Mouse (Mus musculus): ENCODE measurements at regions not wholly inside any gene's neighbourhood (a gene's known extent, or its start where the extent isn't known, plus 50 kb on each side); places are given as distances from the start of the nearest gene placed in this dataset.

DNA sequence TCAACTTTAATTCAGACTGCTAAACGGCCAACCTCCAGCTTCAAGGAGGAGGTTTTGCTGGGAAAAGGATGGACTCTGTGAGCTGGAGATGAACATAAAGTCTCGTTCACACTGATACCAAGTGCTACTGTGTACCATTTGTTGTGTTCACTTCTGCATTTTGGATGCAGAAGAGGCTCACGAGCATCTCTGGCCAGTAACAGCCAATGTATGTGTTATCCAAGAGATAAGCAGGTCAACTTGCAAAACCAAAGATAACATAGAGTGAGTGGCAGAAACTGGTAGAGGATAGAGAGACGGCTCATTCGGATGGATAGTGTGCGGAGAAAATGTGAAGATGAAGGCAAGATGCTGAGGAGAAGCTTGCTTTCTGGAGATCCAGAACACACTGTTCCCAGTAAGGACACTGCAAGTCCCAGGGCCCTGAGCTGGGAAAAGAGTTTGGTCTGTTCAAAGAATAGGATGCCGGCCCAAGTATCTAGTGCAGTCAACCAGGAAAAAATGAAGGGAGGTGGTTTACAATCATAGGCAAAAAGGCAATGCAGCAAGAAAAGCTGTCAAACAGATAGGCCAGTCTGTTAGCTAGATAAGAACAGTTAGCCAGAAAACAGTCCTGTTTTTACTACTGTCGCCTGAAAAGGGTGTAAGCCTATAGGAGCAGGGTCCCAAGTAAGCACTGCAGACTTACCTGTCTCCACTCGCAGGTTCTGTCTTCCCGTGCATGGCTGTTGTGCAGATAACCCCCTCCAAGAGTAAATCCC lies 145.7 kb upstream of the Bmp4 start:
- Histone ChIP-seq H3K4me2 (no peak overlapping the region), H3K9me3 (no peaks in the 10 kb centered on the region), H3K4me1 (replicated peaks) (no peaks in the 10 kb centered on the region), H3K27me3 (no peaks in the 10 kb centered on the region), H3K9ac (no peak overlapping the region), H3K27ac (no peak overlapping the region), H3K4me3 (no peak overlapping the region), H3K36me3 (no peaks in the 10 kb centered on the region)
- ATAC-seq (ENCODE audit: low FRiP score) = no peak
- 91% methylated on average over 10 of the region's 10 CpGs for WGBS

DNA sequence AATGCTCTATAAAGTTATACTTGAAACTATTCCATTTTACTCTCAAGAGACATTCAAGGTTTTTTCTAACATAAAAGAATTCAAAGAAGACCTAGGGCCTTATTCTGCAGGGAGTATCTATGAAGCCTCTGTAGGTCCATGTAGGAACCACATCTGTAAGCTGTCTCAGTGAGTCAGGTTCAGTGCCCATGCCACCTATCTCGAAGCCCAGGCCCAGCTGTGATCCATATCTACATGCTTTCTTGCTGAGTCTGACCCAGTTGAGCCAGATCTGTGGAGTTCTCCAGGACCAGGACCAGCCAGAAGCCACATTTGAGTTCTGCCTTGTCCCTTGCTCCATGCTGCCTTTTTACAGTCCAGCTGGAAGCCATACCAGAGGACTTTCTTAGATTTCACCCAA lies 142.2 kb upstream of the Bmp4 start:
- Histone ChIP-seq H3K4me3 (no peak overlapping the region), H3K9ac (no peak overlapping the region), H3K9me3 (no peaks in the 10 kb centered on the region), H3K27ac (no peak overlapping the region), H3K36me3 (no peaks in the 10 kb centered on the region), H3K4me1 (replicated peaks) (no peaks in the 10 kb centered on the region), H3K27me3 (no peaks in the 10 kb centered on the region), H3K4me2 (no peak overlapping the region)
- ATAC-seq (ENCODE audit: low FRiP score) = no peak
- 74% methylated on average over 1 of the region's 1 CpGs for WGBS

DNA sequence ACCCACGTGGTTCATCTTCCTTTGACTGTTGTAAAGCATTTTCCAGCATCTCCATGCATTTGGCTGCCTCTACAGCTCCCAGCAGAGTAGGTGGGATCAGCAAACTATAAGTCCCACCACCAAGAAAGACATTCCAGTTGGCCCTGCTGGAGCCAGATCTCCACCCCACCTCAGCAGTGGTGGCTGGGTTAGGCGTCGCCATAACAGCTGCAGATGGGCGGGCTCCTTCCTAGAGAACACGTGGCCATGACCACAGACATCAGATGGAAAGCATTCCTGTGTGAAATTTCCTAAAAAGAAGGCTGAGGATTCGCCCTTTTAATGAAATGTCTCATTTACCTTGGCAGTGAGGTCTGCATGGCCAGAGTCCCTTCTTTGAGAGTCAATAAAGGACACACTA lies 140.0 kb upstream of the Bmp4 start:
- Histone ChIP-seq H3K9ac (no peak overlapping the region), H3K4me1 (replicated peaks) (no peaks in the 10 kb centered on the region), H3K4me2 (no peak overlapping the region), H3K36me3 (no peaks in the 10 kb centered on the region), H3K9me3 (no peaks in the 10 kb centered on the region), H3K27me3 (no peaks in the 10 kb centered on the region), H3K27ac (no peak overlapping the region), H3K4me3 (no peak overlapping the region)
- ATAC-seq (ENCODE audit: low FRiP score) = no peak
- WGBS = 86% methylated on average over 6 of the region's 6 CpGs

GRCm38 (mm10) chr14:46529086-46529715 lies 138.7 kb upstream of the Bmp4 start:
- Histone ChIP-seq H3K9me3 (no peaks in the 10 kb centered on the region), H3K27ac (no peak overlapping the region), H3K4me1 (replicated peaks) (no peaks in the 10 kb centered on the region), H3K4me3 (no peak overlapping the region), H3K27me3 (no peaks in the 10 kb centered on the region), H3K36me3 (no peaks in the 10 kb centered on the region), H3K4me2 (no peak overlapping the region), H3K9ac (no peak overlapping the region)
- WGBS = 90% methylated on average over 5 of the region's 5 CpGs
- no peak for ATAC-seq (ENCODE audit: low FRiP score)

GRCm38 (mm10) chr14:46517258-46517657 lies 126.8 kb upstream of the Bmp4 start:
- no peak overlapping the region for H3K4me2 ChIP-seq
- no peak overlapping the region for H3K9ac ChIP-seq
- H3K36me3 ChIP-seq = no peaks in the 10 kb centered on the region
- no peak overlapping the region for H3K27ac ChIP-seq
- H3K9me3 ChIP-seq = no peaks in the 10 kb centered on the region
- H3K4me3 ChIP-seq = no peak overlapping the region
- 65% methylated on average over 4 of the region's 4 CpGs for WGBS
- H3K27me3 ChIP-seq = no peaks in the 10 kb centered on the region
- H3K4me1 ChIP-seq (replicated peaks) = no peaks in the 10 kb centered on the region
- no peak for ATAC-seq (ENCODE audit: low FRiP score)

DNA sequence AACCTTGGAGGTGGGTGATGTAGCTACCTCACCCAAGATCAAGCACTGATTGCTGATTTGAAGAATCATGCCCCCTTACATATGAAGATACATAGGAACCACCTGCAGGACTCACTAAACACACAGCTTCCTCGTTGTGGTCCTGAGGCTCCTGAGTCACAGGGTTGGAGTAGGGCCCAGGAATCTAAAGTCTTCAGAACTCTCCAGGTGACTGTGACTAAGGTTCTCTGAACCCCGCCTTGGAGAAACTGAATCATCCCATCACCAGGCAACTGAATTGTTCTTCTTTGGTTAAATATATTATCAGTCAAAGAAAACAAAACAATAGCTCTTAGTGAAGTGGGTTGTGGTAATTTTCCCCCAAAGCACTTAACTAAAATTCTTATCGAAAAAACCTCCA lies 125.8 kb upstream of the Bmp4 start:
- Histone ChIP-seq H3K9me3 (no peaks in the 10 kb centered on the region), H3K4me2 (no peak overlapping the region), H3K9ac (no peak overlapping the region), H3K27ac (no peak overlapping the region), H3K36me3 (no peaks in the 10 kb centered on the region), H3K4me1 (replicated peaks) (no peaks in the 10 kb centered on the region), H3K4me3 (no peak overlapping the region), H3K27me3 (no peaks in the 10 kb centered on the region)
- 90% methylated on average over 3 of the region's 3 CpGs for WGBS
- ATAC-seq (ENCODE audit: low FRiP score) = no peak

DNA sequence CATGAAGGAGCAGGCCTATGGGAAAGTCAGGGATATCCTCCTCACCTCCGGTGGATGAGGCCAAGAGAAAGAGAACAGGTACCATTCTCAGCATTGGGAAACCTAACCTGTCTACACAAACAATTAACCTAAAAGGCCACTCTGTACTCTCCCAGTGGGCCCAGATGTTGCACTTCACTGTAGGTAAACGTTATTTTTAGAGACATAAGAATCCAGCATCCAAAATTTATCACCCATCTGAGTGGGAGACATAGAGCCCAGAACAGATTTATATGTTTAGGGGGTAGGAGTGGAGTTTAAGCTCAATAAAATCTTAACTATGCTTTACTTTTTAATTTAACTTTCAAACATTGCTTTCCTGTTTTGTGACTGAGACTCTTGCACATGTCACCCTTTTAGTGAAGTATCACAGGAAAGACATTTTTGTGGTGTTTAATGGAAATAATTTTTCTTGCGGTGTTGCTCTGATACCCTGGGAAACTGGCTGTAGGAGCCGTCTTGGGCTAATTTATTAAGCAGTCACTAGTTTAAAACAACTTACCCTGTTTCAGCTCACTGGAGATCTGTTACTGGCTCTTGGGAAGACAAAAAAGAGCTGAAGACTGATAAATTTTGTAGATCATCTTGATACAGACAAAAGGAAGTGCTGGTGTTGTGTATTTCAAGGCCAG lies 123.9 kb upstream of the Bmp4 start:
- no peaks in the 10 kb centered on the region for H3K36me3 ChIP-seq
- no peak overlapping the region for H3K4me3 ChIP-seq

DNA sequence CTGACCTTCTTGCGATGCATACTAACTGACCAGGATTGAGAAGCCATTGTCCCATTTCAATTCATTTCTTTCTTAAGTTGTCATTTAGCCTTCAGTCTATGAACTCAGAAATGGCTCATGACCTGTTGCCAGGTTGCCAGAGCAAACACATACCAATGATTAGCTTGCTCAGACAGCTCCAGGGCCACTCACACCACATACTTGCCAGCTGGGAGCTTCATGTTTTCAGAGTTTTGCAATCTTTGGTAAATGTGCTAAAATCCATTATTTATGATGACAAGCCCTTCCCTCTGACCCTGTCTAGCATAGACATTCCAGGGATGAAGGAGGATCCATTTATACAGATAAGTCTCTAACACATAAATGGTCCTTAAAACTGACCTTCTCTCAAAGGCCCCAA lies 121.6 kb upstream of the Bmp4 start:
- no peak overlapping the region for H3K27ac ChIP-seq
- no peaks in the 10 kb centered on the region for H3K4me1 ChIP-seq (replicated peaks)
- WGBS = 95% methylated on average over 1 of the region's 1 CpGs
- no peak for ATAC-seq (ENCODE audit: low FRiP score)
- H3K9me3 ChIP-seq = no peaks in the 10 kb centered on the region
- H3K9ac ChIP-seq = no peak overlapping the region
- no peaks in the 10 kb centered on the region for H3K36me3 ChIP-seq
- no peaks in the 10 kb centered on the region for H3K27me3 ChIP-seq
- H3K4me2 ChIP-seq = no peak overlapping the region
- H3K4me3 ChIP-seq = no peak overlapping the region

More for the DNA sequence above, 123.9 kb upstream of the Bmp4 start:
- Histone ChIP-seq H3K4me1 (replicated peaks) (no peaks in the 10 kb centered on the region), H3K9ac (no peak overlapping the region), H3K27me3 (no peaks in the 10 kb centered on the region), H3K4me2 (no peak overlapping the region), H3K9me3 (no peaks in the 10 kb centered on the region), H3K27ac (no peak overlapping the region)
- ATAC-seq (ENCODE audit: low FRiP score) = no peak
- 81% methylated on average over 4 of the region's 4 CpGs for WGBS

DNA sequence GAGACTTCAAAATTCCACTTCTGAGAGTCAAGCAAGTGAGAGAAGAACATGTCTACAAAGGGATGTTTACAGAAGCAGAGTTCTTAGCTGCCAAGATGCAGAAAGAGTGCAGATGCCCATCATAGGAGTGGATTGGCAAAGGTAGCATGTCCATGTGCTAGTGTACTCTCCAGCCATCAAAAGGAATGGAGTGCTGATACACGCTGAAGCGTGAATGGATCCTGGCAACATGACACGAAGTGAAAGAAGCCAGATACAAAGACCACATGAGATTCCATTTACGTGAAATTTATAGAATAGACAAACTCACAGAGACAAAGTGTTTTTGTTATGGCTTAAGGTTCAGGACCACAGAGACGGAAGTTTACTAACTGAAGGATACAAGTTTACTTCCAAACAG lies 118.4 kb upstream of the Bmp4 start:
- Histone ChIP-seq H3K36me3 (no peaks in the 10 kb centered on the region), H3K9me3 (no peaks in the 10 kb centered on the region), H3K27ac (no peak overlapping the region), H3K4me2 (no peak overlapping the region), H3K27me3 (no peaks in the 10 kb centered on the region), H3K9ac (no peak overlapping the region), H3K4me3 (no peak overlapping the region), H3K4me1 (replicated peaks) (no peaks in the 10 kb centered on the region)
- WGBS = 80% methylated on average over 5 of the region's 5 CpGs
- no peak for ATAC-seq (ENCODE audit: low FRiP score)

GRCm38 (mm10) chr14:46505266-46505665 lies 114.8 kb upstream of the Bmp4 start:
- no peaks in the 10 kb centered on the region for H3K36me3 ChIP-seq
- no peak overlapping the region for H3K4me3 ChIP-seq
- no peak overlapping the region for H3K27ac ChIP-seq
- H3K9ac ChIP-seq = no peak overlapping the region
- H3K9me3 ChIP-seq = no peaks in the 10 kb centered on the region
- no peaks in the 10 kb centered on the region for H3K4me1 ChIP-seq (replicated peaks)
- 83% methylated on average over 3 of the region's 3 CpGs for WGBS
- no peaks in the 10 kb centered on the region for H3K27me3 ChIP-seq
- no peak for ATAC-seq (ENCODE audit: low FRiP score)
- no peak overlapping the region for H3K4me2 ChIP-seq

- Histone ChIP-seq H3K4me1 (replicated peaks) (no peaks in the 10 kb centered on the region), H3K27ac (no peak overlapping the region), H3K9me3 (no peaks in the 10 kb centered on the region), H3K9ac (no peak overlapping the region), H3K4me2 (no peak overlapping the region), H3K27me3 (no peaks in the 10 kb centered on the region), H3K36me3 (no peaks in the 10 kb centered on the region), H3K4me3 (no peak overlapping the region)
- 77% methylated on average over 9 of the region's 9 CpGs for WGBS
- ATAC-seq (ENCODE audit: low FRiP score) = no peak
These were observed 101.1 kb upstream of the Bmp4 start for GRCm38 (mm10) chr14:46491601-46492000.

GRCm38 (mm10) chr14:46491182-46491581 lies 100.7 kb upstream of the Bmp4 start:
- H3K4me2 ChIP-seq = no peak overlapping the region
- H3K27ac ChIP-seq = no peak overlapping the region
- no peaks in the 10 kb centered on the region for H3K36me3 ChIP-seq
- no peak for ATAC-seq (ENCODE audit: low FRiP score)
- no peak overlapping the region for H3K9ac ChIP-seq
- no peaks in the 10 kb centered on the region for H3K9me3 ChIP-seq
- 87% methylated on average over 2 of the region's 2 CpGs for WGBS
- no peak overlapping the region for H3K4me3 ChIP-seq
- no peaks in the 10 kb centered on the region for H3K4me1 ChIP-seq (replicated peaks)
- H3K27me3 ChIP-seq = no peaks in the 10 kb centered on the region

- no peak overlapping the region for H3K9ac ChIP-seq
- no peaks in the 10 kb centered on the region for H3K36me3 ChIP-seq
- H3K4me3 ChIP-seq = no peak overlapping the region
- no peaks in the 10 kb centered on the region for H3K27me3 ChIP-seq
- H3K4me2 ChIP-seq = no peak overlapping the region
- ATAC-seq (ENCODE audit: low FRiP score) = no peak
- 95% methylated on average over 1 of the region's 1 CpGs for WGBS
- H3K9me3 ChIP-seq = no peaks in the 10 kb centered on the region
- H3K27ac ChIP-seq = no peak overlapping the region
- no peaks in the 10 kb centered on the region for H3K4me1 ChIP-seq (replicated peaks)
These were observed 97.1 kb upstream of the Bmp4 start for GRCm38 (mm10) chr14:46487551-46487950.

All from hindbrain, embryonic 13.5 days (tissue).